Mouse (Mus musculus) central nervous system, embryonic 11.5 days (tissue): ENCODE measurements around the gene Bcl2l15. TPM values are rescaled to one million over a fixed set of nuclear protein-coding genes. Genes with fewer than 3 reads are reported as not detected.

Source experiments
- polyA plus RNA-seq: library from polyadenylated mRNA; depleted of rRNA; stranded (reverse); fragments of >200 nt; gene quantifications from 2 replicates; pipeline ENCODE4 v1.2.3, GENCODE M21; 2012; rRNA removed

The Bcl2l15 gene
- polyA plus RNA-seq: 1.3 and 1.6 TPM in 2 replicates

DNA sequence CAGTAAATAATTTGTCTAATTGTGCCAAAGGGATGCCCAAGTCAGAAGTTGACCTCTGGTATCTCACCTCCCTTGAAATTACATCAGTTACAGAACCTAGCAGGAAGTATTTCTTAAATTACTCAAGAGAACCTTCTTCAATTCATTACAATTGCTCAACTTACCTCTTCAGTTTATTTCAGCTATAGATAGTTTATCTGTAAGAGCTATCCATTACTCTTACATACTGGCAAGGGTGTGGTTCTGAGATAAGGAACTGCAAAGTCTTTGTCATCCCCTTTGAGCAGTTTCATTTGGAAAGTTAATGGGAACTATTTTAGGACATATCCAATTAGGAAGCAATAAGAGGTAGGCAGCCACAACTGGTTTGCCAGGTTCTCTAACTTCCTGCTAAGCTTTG, at the start of gene Bcl2l15:
Gene Bcl2l15, plus strand, starts transcription at position 176 of the 400 bp plus-strand sequence.

DNA sequence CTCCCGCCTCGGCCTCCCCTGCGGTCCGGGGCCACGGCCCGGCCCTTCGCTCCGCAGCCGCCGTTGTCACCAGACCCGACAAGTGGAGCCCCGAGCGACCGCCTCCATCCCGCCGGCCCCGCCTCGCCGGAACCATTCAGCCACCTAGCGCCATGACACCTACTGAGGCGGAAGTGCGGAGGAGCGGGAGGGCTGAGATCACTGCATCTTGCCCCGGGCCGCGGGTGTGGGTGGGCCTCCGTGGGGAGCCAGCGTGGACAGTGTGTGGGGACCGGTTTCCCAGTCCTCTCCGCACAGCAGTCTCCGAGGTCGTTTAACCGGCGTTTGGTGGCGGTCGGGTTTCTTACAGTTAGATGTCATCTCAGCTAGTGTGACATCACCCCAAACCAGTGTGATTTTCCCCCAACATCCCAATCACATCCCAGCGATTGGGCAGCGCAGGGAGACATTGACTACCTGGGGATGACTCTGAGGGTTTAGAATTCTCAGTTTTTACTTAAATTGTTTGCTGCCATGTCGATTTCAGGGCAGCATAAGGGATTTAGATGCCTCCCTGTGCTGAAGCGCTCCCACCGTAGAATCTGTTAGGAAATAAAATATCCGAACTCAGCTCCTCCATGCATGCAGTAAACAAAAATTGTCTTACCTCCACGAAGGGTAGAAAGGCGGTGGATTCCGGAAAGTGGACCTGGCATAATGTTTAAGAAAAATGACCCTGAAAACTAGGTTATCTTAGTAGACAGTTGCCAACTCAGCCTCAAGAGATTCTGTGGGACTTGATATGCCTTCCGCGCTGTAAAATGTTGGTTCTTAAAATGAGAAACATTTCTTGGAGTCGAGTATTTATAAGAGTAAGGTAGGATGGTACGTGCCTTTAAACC, 40.9 kb upstream of the Bcl2l15 start, which contains the start of gene Hipk1:
Gene Hipk1, minus strand, starts transcription at position 334 of the 881 bp plus-strand sequence.

DNA sequence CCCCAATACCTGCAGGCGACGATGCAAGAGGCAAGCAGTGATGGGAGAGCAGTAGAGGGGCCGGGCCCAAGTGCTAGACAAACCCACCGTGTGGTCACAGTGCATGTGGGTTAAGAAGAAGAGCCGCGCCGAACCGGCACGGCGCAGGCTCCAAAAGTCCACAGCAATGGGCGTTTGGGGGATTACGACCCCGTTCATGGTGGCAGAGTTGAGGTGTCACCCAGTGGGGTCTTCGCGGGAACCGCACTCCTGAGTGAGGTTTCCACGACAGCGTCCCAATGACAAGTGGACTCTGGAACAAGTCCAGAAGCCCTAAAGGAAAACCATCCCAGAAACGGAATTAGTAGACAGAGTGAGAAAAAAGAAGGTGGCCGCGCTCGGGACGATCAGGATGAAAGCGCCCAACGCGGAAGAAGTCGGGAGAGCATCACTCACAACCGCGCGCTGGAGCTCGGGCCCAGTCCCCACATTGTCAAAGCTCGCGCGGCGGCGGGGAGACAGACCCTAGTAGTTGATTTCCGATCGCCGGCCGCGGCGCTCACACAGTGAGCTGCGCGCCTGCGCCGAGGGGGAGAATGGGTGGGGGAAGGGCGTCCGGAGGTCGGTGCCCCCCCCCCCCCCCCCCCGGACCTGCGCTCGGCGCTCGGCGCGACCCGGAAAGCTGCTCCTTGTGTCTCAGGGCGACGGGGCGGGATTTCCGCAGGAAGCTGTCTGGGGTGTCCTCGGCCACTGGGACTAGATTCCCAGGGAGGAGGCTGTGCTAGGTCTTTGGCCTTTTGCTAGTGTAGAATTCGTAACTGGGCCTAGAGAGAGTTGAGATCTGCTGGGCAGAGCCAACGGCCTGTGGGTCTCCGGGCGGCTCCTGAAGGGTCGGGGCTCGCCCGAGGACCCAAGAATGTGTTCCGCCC, 23.3 kb upstream of the Bcl2l15 start, which contains the start of the genes Dclre1b, Ap4b1 and Gm43064:
Gene Dclre1b, minus strand, starts transcription at position 554 of the 908 bp plus-strand sequence.
Gene Ap4b1, plus strand, starts transcription at position 630 of the 908 bp plus-strand sequence.
Gene Gm43064, plus strand, starts transcription at position 683 of the 908 bp plus-strand sequence.

DNA sequence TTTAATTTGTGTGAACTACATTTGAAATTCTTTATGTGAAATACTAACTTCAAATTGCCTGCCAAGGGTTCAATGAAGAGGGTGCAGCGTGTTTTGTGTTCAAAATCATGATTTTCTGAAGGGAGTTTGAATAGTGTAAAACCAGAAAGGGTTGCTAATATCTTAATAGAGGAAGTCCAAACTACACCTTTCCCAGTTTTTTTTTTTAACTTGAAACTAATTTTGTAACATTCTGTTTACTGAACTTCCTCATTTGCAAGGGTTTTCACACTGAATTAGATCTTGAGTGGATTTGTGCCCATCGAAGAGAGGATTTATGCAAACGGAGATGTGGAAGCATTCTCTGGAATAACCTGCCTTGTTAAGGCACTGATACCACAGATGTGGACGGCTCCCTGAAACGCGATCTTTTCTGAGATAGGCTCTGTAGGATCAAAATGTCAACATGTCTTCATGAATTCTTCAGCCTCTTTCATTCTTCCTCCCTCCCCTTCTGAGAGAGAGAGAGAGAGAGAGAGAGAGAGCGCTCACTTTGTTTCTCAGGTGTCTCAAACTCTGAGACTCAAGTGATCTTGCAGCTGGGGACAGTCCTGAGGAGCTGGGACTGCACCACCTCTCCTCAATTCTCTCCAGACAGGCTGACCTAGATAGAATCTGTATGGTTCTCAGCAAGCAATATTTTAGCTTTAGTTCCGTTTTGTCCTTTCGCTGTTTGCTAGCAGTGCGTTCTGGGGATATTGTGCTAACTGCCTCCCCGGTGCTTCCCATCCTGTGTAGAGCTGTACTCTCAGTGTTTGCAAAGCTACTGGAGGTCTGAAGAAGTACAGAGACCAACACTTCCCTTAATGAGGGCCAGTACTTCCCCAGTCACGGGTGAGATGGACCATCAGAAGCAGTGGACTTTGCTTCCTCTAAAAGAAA, 26.7 kb downstream of the Bcl2l15 start, which contains the start of gene Ptpn22:
Gene Ptpn22, plus strand, starts transcription at position 915 of the 921 bp plus-strand sequence.

Other genes with a start within 250 kb of the Bcl2l15 start
- 0.04 and 0.14 TPM in 2 replicates for gene Atg4a-ps, start 186.5 kb upstream of the Bcl2l15 start, polyA plus RNA-seq
- gene Olfml3, start 94.6 kb upstream of the Bcl2l15 start, polyA plus RNA-seq: 4.8 and 15.5 TPM in 2 replicates
- not detected in 2 replicates for gene Gm10964, start 93.2 kb upstream of the Bcl2l15 start, polyA plus RNA-seq
- 21.7 and 34.2 TPM in 2 replicates for gene Hipk1, start 41.0 kb upstream of the Bcl2l15 start, polyA plus RNA-seq
- gene Dclre1b, start 23.2 kb upstream of the Bcl2l15 start, polyA plus RNA-seq: 9.2 and 12.5 TPM in 2 replicates
- gene Ap4b1, start 23.1 kb upstream of the Bcl2l15 start, polyA plus RNA-seq: 21.2 and 26.4 TPM in 2 replicates
- 0.15 and 0.40 TPM in 2 replicates for gene Gm43064, start 23.0 kb upstream of the Bcl2l15 start, polyA plus RNA-seq
- gene Ptpn22, start 27.2 kb downstream of the Bcl2l15 start, polyA plus RNA-seq: 0.31 and 0.34 TPM in 2 replicates
- gene Rsbn1, start 81.5 kb downstream of the Bcl2l15 start, polyA plus RNA-seq: 11.2 and 17.8 TPM in 2 replicates
- gene Phtf1, start 135.5 kb downstream of the Bcl2l15 start, polyA plus RNA-seq: 32.5 and 39.4 TPM in 2 replicates